ENCODE assay signal across 22 mouse cellular contexts in genomic region chr1:152824206-152824605, GRCm38 (mm10).
"Had no signal": no experiment of that assay in that cellular context is flagged by ENCODE, and none has a peak within 500 bp of the region (broad histone marks: within the 10 kb centered on the region; RNA-seq: fewer than 3 reads in every experiment).

No protein-coding gene starts in this region.

- H3K27me3 ChIP-seq: heart, embryonic 13.5 days; heart, embryonic 15.5 days; hindbrain, embryonic 13.5 days; hindbrain, embryonic 15.5 days; kidney, embryonic 15.5 days; limb, embryonic 12.5 days; liver, embryonic 13.5 days had no signal

- DNase-seq: gastrocnemius, postnatal 14 days; gastrocnemius, postnatal 36 days; heart, adult 18-20 months; heart, postnatal 36 days; kidney, adult 11 months; kidney, adult 2 months; kidney, adult 9 months; kidney, postnatal 14 days; kidney, postnatal 36 days; layer of hippocampus, adult 9-11 months; layer of hippocampus, postnatal 36 days; liver, embryonic 13.5 days had no signal

- ATAC-seq: hindbrain, postnatal 0 days; intestine, embryonic 16.5 days had no signal

- H3K36me3 ChIP-seq: heart, embryonic 13.5 days; heart, embryonic 15.5 days; hindbrain, embryonic 15.5 days; kidney, embryonic 15.5 days; limb, embryonic 10.5 days; limb, embryonic 12.5 days; liver, embryonic 13.5 days had no signal

- H3K4me3 ChIP-seq: heart, embryonic 13.5 days; heart, embryonic 15.5 days; hindbrain, embryonic 13.5 days; hindbrain, embryonic 15.5 days; kidney, embryonic 15.5 days; limb, embryonic 10.5 days; limb, embryonic 12.5 days; liver, embryonic 13.5 days had no signal

- H3K9me3 ChIP-seq: heart, embryonic 13.5 days; heart, embryonic 15.5 days; hindbrain, embryonic 13.5 days; hindbrain, embryonic 15.5 days; kidney, embryonic 15.5 days; limb, embryonic 10.5 days; liver, embryonic 13.5 days had no signal

- H3K4me1 ChIP-seq: hindbrain, embryonic 15.5 days; limb, embryonic 10.5 days; limb, embryonic 12.5 days; liver, embryonic 13.5 days had no signal

- H3K27ac ChIP-seq: heart, embryonic 13.5 days; heart, embryonic 15.5 days; hindbrain, embryonic 13.5 days; hindbrain, embryonic 15.5 days; hindbrain, postnatal 0 days; kidney, embryonic 15.5 days; kidney, postnatal 0 days; limb, embryonic 10.5 days; limb, embryonic 12.5 days; liver, embryonic 13.5 days had no signal
